Comparison of ENCODE assay signal across 18 mouse cellular contexts in genomic region chr2:64920879-64921278, GRCm38 (mm10).
DNase-seq lines count a peak whose midpoint lies in the region; ATAC-seq lines count a peak whose summit lies in the region.
"Had no signal": no experiment of that assay in that cellular context is flagged by ENCODE, and none has a peak within 500 bp of the region (broad histone marks: within the 10 kb centered on the region; RNA-seq: fewer than 3 reads in every experiment).

No protein-coding gene starts in this region.

- no peaks in the 10 kb centered on the region for H3K9me3 ChIP-seq in heart, embryonic 16.5 days (replicated peaks; ENCODE audit: control insufficient read depth, low read length)
- no peaks in the 10 kb centered on the region for H3K9me3 ChIP-seq in lung, embryonic 15.5 days
- H3K9me3 ChIP-seq: embryonic facial prominence, embryonic 15.5 days; forebrain, embryonic 13.5 days; hindbrain, embryonic 10.5 days; limb, embryonic 10.5 days; liver, embryonic 13.5 days; midbrain, embryonic 15.5 days had no signal

- peaks cover 9% of the 10 kb centered on the region for H3K4me1 ChIP-seq in heart, embryonic 16.5 days (ENCODE audit: control insufficient read depth, insufficient read depth, low read length)
- peaks cover 12% of the 10 kb centered on the region for H3K4me1 ChIP-seq in lung, embryonic 15.5 days
- H3K4me1 ChIP-seq: embryonic facial prominence, embryonic 15.5 days; forebrain, embryonic 13.5 days; liver, embryonic 13.5 days; midbrain, embryonic 15.5 days had no signal

- ATAC-seq in heart, embryonic 16.5 days (replicated peaks; ENCODE audit: extremely low read depth, insufficient read depth, low FRiP score) = peak; percentile 18; the same call in 1 of the 2 replicates
- ATAC-seq in lung, embryonic 15.5 days (ENCODE audit: borderline replicate concordance, extremely low read depth, low FRiP score, low TSS enrichment) = no peak; the same call in 1 of the 2 replicates
- ATAC-seq: activated CD4-positive, CD25-positive, alpha-beta regulatory T cell, adult 4 months; CD4-positive, CD25-positive, alpha-beta regulatory T cell, adult 4 months; forebrain, embryonic 13.5 days; midbrain, embryonic 15.5 days had no signal

- H3K9ac ChIP-seq in heart, embryonic 16.5 days (ENCODE audit: low read length) = no peak overlapping the region
- no peak overlapping the region for H3K9ac ChIP-seq in lung, embryonic 15.5 days
- H3K9ac ChIP-seq: embryonic facial prominence, embryonic 15.5 days; forebrain, embryonic 13.5 days; liver, embryonic 13.5 days; midbrain, embryonic 15.5 days had no signal

- no peaks in the 10 kb centered on the region for H3K27me3 ChIP-seq in heart, embryonic 16.5 days (ENCODE audit: control insufficient read depth, insufficient read depth, low read length)
- H3K27me3 ChIP-seq in lung, embryonic 15.5 days = no peaks in the 10 kb centered on the region
- H3K27me3 ChIP-seq: embryonic facial prominence, embryonic 15.5 days; forebrain, embryonic 13.5 days; liver, embryonic 13.5 days; midbrain, embryonic 15.5 days had no signal

- no peak for DNase-seq in heart, adult 11 months
- no peak for DNase-seq in lung, postnatal 10 days
- peak; percentile 65 for DNase-seq in brain, adult 2 months (ENCODE audit: low read depth, low spot score)
- peak; percentile 25 for DNase-seq in fibroblast of lung, adult 2 months (ENCODE audit: low read depth)
- no peak for DNase-seq in urinary bladder, postnatal 14 days (ENCODE audit: low spot score)
- DNase-seq: cerebellum, postnatal 14 days; kidney, postnatal 4 days; liver, embryonic 13.5 days; thymus, adult 18-20 months had no signal

- H3K36me3 ChIP-seq in heart, embryonic 16.5 days (ENCODE audit: control insufficient read depth, insufficient read depth) = no peaks in the 10 kb centered on the region
- H3K36me3 ChIP-seq in lung, embryonic 15.5 days = no peaks in the 10 kb centered on the region
- H3K36me3 ChIP-seq: embryonic facial prominence, embryonic 15.5 days; hindbrain, embryonic 10.5 days; limb, embryonic 10.5 days; liver, embryonic 13.5 days; midbrain, embryonic 15.5 days had no signal

- H3K4me3 ChIP-seq in heart, embryonic 16.5 days (ENCODE audit: low read length) = no peak overlapping the region
- H3K4me3 ChIP-seq in lung, embryonic 15.5 days = no peak overlapping the region
- H3K4me3 ChIP-seq: embryonic facial prominence, embryonic 15.5 days; forebrain, embryonic 13.5 days; hindbrain, embryonic 10.5 days; limb, embryonic 10.5 days; liver, embryonic 13.5 days; midbrain, embryonic 15.5 days had no signal

- H3K27ac ChIP-seq in heart, embryonic 16.5 days (ENCODE audit: low read length) = no peak overlapping the region
- no peak overlapping the region for H3K27ac ChIP-seq in lung, embryonic 15.5 days
- H3K27ac ChIP-seq: embryonic facial prominence, embryonic 15.5 days; forebrain, embryonic 13.5 days; hindbrain, embryonic 10.5 days; limb, embryonic 10.5 days; liver, embryonic 13.5 days; midbrain, embryonic 15.5 days had no signal

- 39% methylated on average over 5 of the region's 5 CpGs for WGBS in heart, embryonic 16.5 days
- WGBS in lung, embryonic 15.5 days = 38% methylated on average over 5 of the region's 5 CpGs

- H3K4me2 ChIP-seq in heart, embryonic 16.5 days (ENCODE audit: low read depth, low read length) = no peak overlapping the region
- peak overlapping the region; percentile 6; the same call in 1 of the 2 replicates for H3K4me2 ChIP-seq in lung, embryonic 15.5 days
- H3K4me2 ChIP-seq: embryonic facial prominence, embryonic 15.5 days; forebrain, embryonic 13.5 days; liver, embryonic 13.5 days; midbrain, embryonic 15.5 days had no signal

Comparison
In these comparisons a context has a peak if more than half of its experiments do, and no peak if none do; other contexts are left out.
1. DNase-seq: peak in brain, adult 2 months (single experiment) and fibroblast of lung, adult 2 months (single experiment); none in heart, adult 11 months (single experiment), lung, postnatal 10 days (single experiment) and urinary bladder, postnatal 14 days (single experiment).